ENCODE assay signal across 9 mouse cellular contexts in genomic region chr5:139344021-139344686, GRCm38 (mm10). TPM values are rescaled to one million over a fixed set of nuclear protein-coding genes. Genes with fewer than 3 reads are reported as not detected.
DNase-seq lines count a peak whose midpoint lies in the region; ATAC-seq and TF ChIP-seq lines count a peak whose summit lies in the region.
"Had no signal": no experiment of that assay in that cellular context is flagged by ENCODE, and none has a peak within 500 bp of the region (broad histone marks: within the 10 kb centered on the region; RNA-seq: fewer than 3 reads in every experiment).

No protein-coding gene starts in this region.

- H3K27ac ChIP-seq in embryonic facial prominence, embryonic 10.5 days (replicated peaks): peak overlapping the region; percentile 93
- peak overlapping the region; percentile 81; the same call in 1 of the 2 replicates for H3K27ac ChIP-seq in limb, embryonic 13.5 days
- peak overlapping the region; percentile 82; the same call in 1 of the 2 replicates for H3K27ac ChIP-seq in midbrain, embryonic 14.5 days (replicated peaks; ENCODE audit: low read depth, low read length)

- TF ChIP-seq CTCF in C2C12 (IDR thresholded peaks at IDR 0.05; ENCODE audit: control insufficient read depth, insufficient read depth, insufficient read length): peak; percentile 87

- H3K4me1 ChIP-seq in embryonic facial prominence, embryonic 10.5 days: peaks cover 27% of the 10 kb centered on the region
- peaks cover 15% of the 10 kb centered on the region for H3K4me1 ChIP-seq in limb, embryonic 13.5 days
- H3K4me1 ChIP-seq in midbrain, embryonic 14.5 days (ENCODE audit: control insufficient read depth, insufficient read depth, low read length): peaks cover 8% of the 10 kb centered on the region

- H3K79me2 ChIP-seq in C2C12 (ENCODE audit: control insufficient read depth, insufficient read depth): peaks cover 17% of the 10 kb centered on the region

- H3K9ac ChIP-seq in limb, embryonic 13.5 days: peak overlapping the region; percentile 91
- peak overlapping the region; percentile 89 for H3K9ac ChIP-seq in midbrain, embryonic 14.5 days (replicated peaks; ENCODE audit: low read length)

- H3K36me3 ChIP-seq in C2C12 (ENCODE audit: control insufficient read depth, insufficient read depth): peaks cover 25% of the 10 kb centered on the region
- peaks cover 37% of the 10 kb centered on the region for H3K36me3 ChIP-seq in embryonic facial prominence, embryonic 10.5 days (replicated peaks)
- peaks cover 34% of the 10 kb centered on the region for H3K36me3 ChIP-seq in limb, embryonic 13.5 days
- peaks cover 36% of the 10 kb centered on the region for H3K36me3 ChIP-seq in midbrain, embryonic 14.5 days (ENCODE audit: control insufficient read depth, insufficient read depth, low read length)

- H3ac ChIP-seq in C2C12 (ENCODE audit: control insufficient read depth, insufficient read length, low read depth): peak overlapping the region; percentile 76

- no peaks in the 10 kb centered on the region for H3K9me3 ChIP-seq in embryonic facial prominence, embryonic 10.5 days
- H3K9me3 ChIP-seq in limb, embryonic 13.5 days: no peaks in the 10 kb centered on the region
- no peaks in the 10 kb centered on the region for H3K9me3 ChIP-seq in midbrain, embryonic 14.5 days (ENCODE audit: control insufficient read depth, low read length)

- no peaks in the 10 kb centered on the region for H3K27me3 ChIP-seq in C2C12 (ENCODE audit: control insufficient read depth, insufficient read depth, insufficient read length)
- peaks cover 9% of the 10 kb centered on the region for H3K27me3 ChIP-seq in embryonic facial prominence, embryonic 10.5 days (replicated peaks; ENCODE audit: low read depth, poor library complexity, severe bottlenecking)
- H3K27me3 ChIP-seq in limb, embryonic 13.5 days: 0 out of 2 replicates have a peak, but pooled peaks cover 2% of the 10 kb centered on the region
- H3K27me3 ChIP-seq in midbrain, embryonic 14.5 days (ENCODE audit: control insufficient read depth, insufficient read depth, low read length): no peaks in the 10 kb centered on the region

- peak overlapping the region; percentile 96 for H3K4me2 ChIP-seq in limb, embryonic 13.5 days (replicated peaks)
- peak overlapping the region; percentile 97 for H3K4me2 ChIP-seq in midbrain, embryonic 14.5 days (ENCODE audit: low read length)

- peak; percentile 59 for ATAC-seq in limb, embryonic 13.5 days (ENCODE audit: low FRiP score, low read depth)
- ATAC-seq in midbrain, embryonic 14.5 days (ENCODE audit: low FRiP score, low TSS enrichment): peak; percentile 68

- DNase-seq in adrenal gland, postnatal 14 days: peak; percentile 91
- peak; percentile 88 for DNase-seq in embryonic facial prominence, embryonic 10.5 days (ENCODE audit: low spot score)
- DNase-seq in heart, adult 18-20 months: peak; percentile 78 to 84
- peak; percentile 81 for DNase-seq in kidney, adult 18-20 months
- peak; percentile 89 for DNase-seq in midbrain, embryonic 14.5 days
- peak; percentile 77 to 90 for DNase-seq in spleen, postnatal 10 days (ENCODE audit: low spot score in 2 of 2)

- peaks cover 7% of the 10 kb centered on the region for H3K79me3 ChIP-seq in C2C12 (ENCODE audit: low read depth)

- WGBS in embryonic facial prominence, embryonic 10.5 days: 6% methylated on average over 12 of the region's 12 CpGs
- WGBS in limb, embryonic 13.5 days: 4% methylated on average over 12 of the region's 12 CpGs
- 7% methylated on average over 12 of the region's 12 CpGs for WGBS in midbrain, embryonic 14.5 days

- peak overlapping the region; percentile 64 for H3K4me3 ChIP-seq in C2C12 (ENCODE audit: insufficient read depth, poor library complexity, severe bottlenecking)
- H3K4me3 ChIP-seq in embryonic facial prominence, embryonic 10.5 days: peak overlapping the region; percentile 87
- peak overlapping the region; percentile 88 for H3K4me3 ChIP-seq in limb, embryonic 13.5 days
- H3K4me3 ChIP-seq in midbrain, embryonic 14.5 days (replicated peaks; ENCODE audit: low read depth, low read length): peak overlapping the region; percentile 89

TF ChIP-seq in C2C12, 6 proteins besides CTCF, POLR2A, EP300 and RAD21:
- TF ChIP-seq MAX (IDR thresholded peaks at IDR 0.05) (peak; percentile 20), USF1 (IDR thresholded peaks at IDR 0.05; ENCODE audit: low read depth) (no peak)

RNA-seq across cellular contexts. Expression of gene Cox19, which starts 7.1 kb away (rescaled TPM):
- 52.9 TPM for polyA plus RNA-seq in C2C12 (2012; fragmentation: generic; extraction: Trizol)
- 68.3 and 74.0 TPM in 2 replicates for total RNA-seq in adrenal gland, postnatal 14 days (2021)
- 116 and 122 TPM in 2 replicates for polyA plus RNA-seq in embryonic facial prominence, embryonic 10.5 days (2016; fragmentation: Nextera tagmentation; extraction: Ambion mirVana)
- 100 to 1,000 TPM in 1 of 2 experiments, 10 to 100 TPM in 1; 82.6 to 103 TPM for total RNA-seq in heart, adult 18-20 months (2021)
- polyA plus RNA-seq in limb, embryonic 13.5 days (2015; fragmentation: Nextera tagmentation; extraction: Ambion mirVana): 98.3 and 109 TPM in 2 replicates
- polyA plus RNA-seq in midbrain, embryonic 14.5 days (2014; fragmentation: Nextera tagmentation; extraction: Ambion mirVana): 129 and 130 TPM in 2 replicates

RNA-seq across cellular contexts. Expression of gene Cyp2w1, which starts 8.3 kb away (rescaled TPM):
- polyA plus RNA-seq in C2C12 (2012; fragmentation: generic; extraction: Trizol): not detected
- not detected in 2 replicates for total RNA-seq in adrenal gland, postnatal 14 days (2021)
- polyA plus RNA-seq in embryonic facial prominence, embryonic 10.5 days (2016; fragmentation: Nextera tagmentation; extraction: Ambion mirVana): not detected in 2 replicates
- total RNA-seq in heart, adult 18-20 months (2021): not detected
- polyA plus RNA-seq in limb, embryonic 13.5 days (2015; fragmentation: Nextera tagmentation; extraction: Ambion mirVana): 2.8 and 4.5 TPM in 2 replicates
- not detected in 2 replicates for polyA plus RNA-seq in midbrain, embryonic 14.5 days (2014; fragmentation: Nextera tagmentation; extraction: Ambion mirVana)
- polyA plus RNA-seq: gonadal fat pad, adult 2 months had no signal

RNA-seq across cellular contexts. Expression of gene Adap1, which starts 18.7 kb away (rescaled TPM):
- polyA plus RNA-seq in C2C12 (2012; fragmentation: generic; extraction: Trizol): 0.06 TPM
- total RNA-seq in adrenal gland, postnatal 14 days (2021): 4.5 and 6.8 TPM in 2 replicates
- 0.51 and 0.54 TPM in 2 replicates for polyA plus RNA-seq in embryonic facial prominence, embryonic 10.5 days (2016; fragmentation: Nextera tagmentation; extraction: Ambion mirVana)
- 1 to 10 TPM; 2.1 to 2.3 TPM for total RNA-seq in heart, adult 18-20 months (2021)
- 0.94 and 1.2 TPM in 2 replicates for polyA plus RNA-seq in limb, embryonic 13.5 days (2015; fragmentation: Nextera tagmentation; extraction: Ambion mirVana)
- polyA plus RNA-seq in midbrain, embryonic 14.5 days (2014; fragmentation: Nextera tagmentation; extraction: Ambion mirVana): 38.6 and 64.0 TPM in 2 replicates

RNA-seq across cellular contexts. Expression of gene Gpr146, which starts 33.3 kb away (rescaled TPM):
- polyA plus RNA-seq in C2C12 (2012; fragmentation: generic; extraction: Trizol): 1.7 TPM
- 12.1 and 14.8 TPM in 2 replicates for total RNA-seq in adrenal gland, postnatal 14 days (2021)
- polyA plus RNA-seq in embryonic facial prominence, embryonic 10.5 days (2016; fragmentation: Nextera tagmentation; extraction: Ambion mirVana): 1.7 and 2.5 TPM in 2 replicates
- total RNA-seq in heart, adult 18-20 months (2021): 10 to 100 TPM; 39.6 to 40.5 TPM
- 1.4 and 1.9 TPM in 2 replicates for polyA plus RNA-seq in limb, embryonic 13.5 days (2015; fragmentation: Nextera tagmentation; extraction: Ambion mirVana)
- polyA plus RNA-seq in midbrain, embryonic 14.5 days (2014; fragmentation: Nextera tagmentation; extraction: Ambion mirVana): 1.2 and 1.8 TPM in 2 replicates

Comparison
In these comparisons a context has a peak if more than half of its experiments do, and no peak if none do; other contexts are left out.
1. Peak in every context shown above with its lines: DNase-seq, ATAC-seq, H3K4me3 ChIP-seq and H3K27ac ChIP-seq.
2. RNA of gene Adap1, which starts 18.7 kb away (polyA plus RNA-seq): 38.6 to 64.0 TPM in midbrain, embryonic 14.5 days; 0.94 to 1.2 TPM in limb, embryonic 13.5 days, 0.51 to 0.54 TPM in embryonic facial prominence, embryonic 10.5 days and 0.06 TPM in C2C12 (single experiment); every median in the first group is over 10 times any median in the second.